Mouse (Mus musculus): Measurements from ENCODE around the gene Dnah17. TPM values are rescaled to one million over a fixed set of nuclear protein-coding genes. Genes with fewer than 3 reads are reported as not detected.

Gene Dnah17
- total and polyA plus RNA-seq, 2 experiments from 2014 or later = 0.16 TPM; not detected in 1

DNA sequence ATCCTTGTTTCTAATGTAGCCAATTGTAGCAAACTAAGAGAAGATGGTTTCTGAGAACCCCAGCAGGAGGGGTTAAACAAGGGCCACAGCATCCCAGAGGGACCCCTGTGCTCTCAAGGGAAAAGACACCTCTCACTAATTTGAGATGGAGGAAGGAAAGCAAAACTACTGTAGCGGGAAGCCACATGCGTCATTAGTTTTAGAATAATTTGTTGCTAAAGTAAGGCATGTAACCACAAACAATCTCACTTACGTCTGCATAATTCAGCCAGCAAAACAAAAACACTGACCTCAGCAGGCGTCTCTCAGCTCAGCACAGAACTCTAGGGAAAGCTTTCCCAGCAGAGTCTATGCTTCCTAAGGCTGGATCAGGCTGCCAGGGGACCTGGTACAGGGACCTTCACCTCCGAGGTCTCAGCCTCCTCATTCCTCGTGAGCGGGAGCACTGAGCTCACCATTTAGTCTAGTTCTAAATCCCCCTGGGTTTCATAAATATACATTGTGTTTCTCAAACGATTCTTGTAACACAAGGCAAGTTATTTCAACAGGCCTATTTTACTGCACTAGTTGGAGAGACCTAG, 26.1 kb upstream of the Dnah17 start:
- Histone ChIP-seq H3K9me3 (ENCODE audit: low read length) (no peaks in the 10 kb centered on the region; the same call in 1 of the 2 replicates), H3K4me2 (ENCODE audit: low read depth, low read length) (no peak overlapping the region), H3K4me1 (ENCODE audit: insufficient read depth, low read length) (no peaks in the 10 kb centered on the region), H3K4me3 (ENCODE audit: low read length) (no peak overlapping the region), H3K27ac (no peak overlapping the region), H3K9ac (replicated peaks; ENCODE audit: low read length) (no peak overlapping the region), H3K27me3 (ENCODE audit: insufficient read depth, low read length) (no peaks in the 10 kb centered on the region), H3K36me3 (ENCODE audit: insufficient read depth, low read length) (no peaks in the 10 kb centered on the region)
- no peak for ATAC-seq
- DNase-seq (ENCODE audit: low spot score) = no peak
- TF ChIP-seq CTCF (IDR thresholded peaks at IDR 0.05; ENCODE audit: low read depth) = no peak
- WGBS = 69% methylated on average over 8 of the region's 8 CpGs

DNA sequence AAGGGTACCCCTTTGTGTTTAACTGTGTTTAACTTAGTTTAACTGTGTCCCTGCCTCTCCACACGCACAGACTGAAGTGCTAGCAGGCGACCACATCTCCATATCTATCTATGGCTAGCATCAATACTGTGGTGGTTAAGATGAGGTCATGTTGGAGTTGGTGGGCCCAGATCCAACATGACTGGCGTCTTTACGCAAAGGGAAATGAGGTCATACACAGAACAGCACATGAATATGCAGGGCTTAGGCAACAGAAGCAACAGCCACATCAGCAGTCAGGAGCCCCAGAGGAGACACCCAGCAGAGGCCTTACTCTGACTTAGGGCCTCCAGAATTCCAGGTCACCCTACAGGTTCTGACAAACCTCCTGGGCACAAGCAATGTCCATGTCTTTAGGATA, 22.5 kb upstream of the Dnah17 start:
- Histone ChIP-seq H3K36me3 (ENCODE audit: insufficient read depth, low read length) (no peaks in the 10 kb centered on the region), H3K27ac (no peak overlapping the region), H3K4me1 (ENCODE audit: insufficient read depth, low read length) (peaks cover 7% of the 10 kb centered on the region; the same call in 1 of the 2 replicates), H3K4me2 (ENCODE audit: low read depth, low read length) (no peak overlapping the region), H3K9me3 (ENCODE audit: low read length) (no peaks in the 10 kb centered on the region; the same call in 1 of the 2 replicates), H3K9ac (replicated peaks; ENCODE audit: low read length) (no peak overlapping the region), H3K27me3 (ENCODE audit: insufficient read depth, low read length) (no peaks in the 10 kb centered on the region), H3K4me3 (ENCODE audit: low read length) (no peak overlapping the region)
- TF ChIP-seq CTCF (IDR thresholded peaks at IDR 0.05; ENCODE audit: low read depth) = no peak
- DNase-seq (ENCODE audit: low spot score) = no peak
- 89% methylated on average over 4 of the region's 4 CpGs for WGBS
- ATAC-seq = no peak

GRCm38 (mm10) chr11:118151423-118152180, 21.2 kb upstream of the Dnah17 start:
- ATAC-seq (no peak), DNase-seq (ENCODE audit: low spot score) (no peak)
- WGBS = 88% methylated on average over 5 of the region's 5 CpGs

DNA sequence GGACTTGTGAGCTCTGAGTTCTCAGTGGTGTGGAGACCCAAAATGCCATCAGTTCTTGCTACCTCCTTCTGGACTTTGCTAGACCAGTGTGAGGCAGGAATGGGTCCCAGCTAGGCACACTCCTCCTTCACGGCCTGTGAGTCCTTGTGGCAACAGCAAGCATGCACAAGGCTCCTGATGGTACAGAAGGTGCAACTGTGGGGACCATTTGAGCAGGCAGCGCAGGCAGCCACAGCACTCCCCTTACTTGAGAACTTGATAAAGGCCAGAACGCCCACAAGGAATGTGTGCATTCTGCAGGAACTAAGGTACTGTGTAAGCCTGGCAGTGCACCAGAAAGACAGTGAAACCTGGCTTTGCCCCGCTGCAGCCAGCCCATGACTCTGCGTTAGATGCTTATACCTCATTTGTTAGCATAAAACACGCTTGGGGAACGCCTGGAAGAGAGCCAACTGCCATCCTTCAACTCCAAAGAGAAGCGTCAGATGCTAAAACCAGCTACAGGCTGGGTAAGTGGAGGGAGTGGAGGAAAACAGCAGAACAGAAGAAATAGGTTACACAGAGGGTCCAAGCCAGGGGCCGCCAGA, 19.8 kb upstream of the Dnah17 start:
- WGBS = 45% methylated on average over 9 of the region's 9 CpGs
- DNase-seq (ENCODE audit: low spot score) (peak; percentile 70), ATAC-seq (no peak)
- Histone ChIP-seq H3K9ac (replicated peaks; ENCODE audit: low read length) (no peak overlapping the region), H3K27me3 (ENCODE audit: insufficient read depth, low read length) (no peaks in the 10 kb centered on the region), H3K4me3 (ENCODE audit: low read length) (no peak overlapping the region), H3K27ac (peak overlapping the region; percentile 45; the same call in 1 of the 2 replicates), H3K9me3 (ENCODE audit: low read length) (no peaks in the 10 kb centered on the region), H3K4me2 (ENCODE audit: low read depth, low read length) (no peak overlapping the region), H3K4me1 (ENCODE audit: insufficient read depth, low read length) (peaks cover 7% of the 10 kb centered on the region; the same call in 1 of the 2 replicates), H3K36me3 (ENCODE audit: insufficient read depth, low read length) (no peaks in the 10 kb centered on the region)
- no peak for TF ChIP-seq CTCF (IDR thresholded peaks at IDR 0.05; ENCODE audit: low read depth)

More at GRCm38 (mm10) chr11:118151423-118152180, 21.2 kb upstream of the Dnah17 start:
- Histone ChIP-seq H3K4me3 (ENCODE audit: low read length) (no peak overlapping the region), H3K9me3 (ENCODE audit: low read length) (no peaks in the 10 kb centered on the region; the same call in 1 of the 2 replicates), H3K27me3 (ENCODE audit: insufficient read depth, low read length) (no peaks in the 10 kb centered on the region), H3K9ac (replicated peaks; ENCODE audit: low read length) (no peak overlapping the region), H3K27ac (0 out of 2 replicates have a peak overlapping the region, but pooled peaks have one; percentile 36), H3K4me2 (ENCODE audit: low read depth, low read length) (no peak overlapping the region), H3K36me3 (ENCODE audit: insufficient read depth, low read length) (no peaks in the 10 kb centered on the region), H3K4me1 (ENCODE audit: insufficient read depth, low read length) (peaks cover 7% of the 10 kb centered on the region; the same call in 1 of the 2 replicates)
- TF ChIP-seq CTCF (IDR thresholded peaks at IDR 0.05; ENCODE audit: low read depth) = peak; percentile 24; the same call in 1 of the 2 replicates

DNA sequence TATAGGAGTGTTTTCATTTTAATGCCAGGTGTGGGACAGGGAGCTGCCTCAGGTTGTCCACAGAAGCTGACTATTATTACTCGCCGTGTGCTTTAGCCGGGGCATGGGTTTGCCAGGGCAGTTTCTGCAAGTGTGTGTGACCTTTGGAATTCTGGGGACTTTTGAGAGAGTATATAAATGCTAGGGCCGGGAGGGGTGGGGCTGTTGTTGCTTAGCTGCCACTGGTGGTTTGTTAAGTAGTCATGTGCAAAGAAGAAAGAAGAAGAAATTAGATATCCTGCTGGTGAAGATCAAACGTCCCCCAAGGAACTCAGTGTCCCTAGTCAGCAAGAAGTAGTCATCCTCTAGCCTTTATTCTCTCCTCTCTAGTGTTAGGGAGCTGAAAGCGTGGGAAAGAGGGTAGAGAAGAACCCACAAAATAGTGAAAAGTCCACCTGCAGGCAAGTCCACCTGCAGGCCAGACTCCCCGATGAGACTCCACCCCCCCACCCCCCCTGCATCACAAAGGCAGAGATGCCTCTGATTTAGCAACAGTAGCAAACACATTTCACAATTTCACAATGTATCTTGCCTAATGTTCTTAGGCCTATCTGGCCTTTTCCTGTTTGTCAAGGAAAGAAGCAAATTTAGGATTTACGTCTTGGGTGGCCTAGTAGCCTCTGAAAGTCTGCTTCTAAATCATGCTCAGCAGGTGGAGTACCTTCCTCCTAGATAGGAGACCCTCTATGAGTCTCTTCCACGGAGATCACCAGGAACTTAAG, 17.6 kb upstream of the Dnah17 start:
- DNase-seq (ENCODE audit: low spot score) (no peak), ATAC-seq (no peak)
- 72% methylated on average over 9 of the region's 9 CpGs for whole genome bisulfite sequencing
- no peak overlapping the region for H3K27ac ChIP-seq
- no peak overlapping the region for H3K4me2 ChIP-seq (ENCODE audit: low read depth, low read length)
- no peak overlapping the region for H3K4me3 ChIP-seq (ENCODE audit: low read length)
- no peak for TF ChIP-seq CTCF (IDR thresholded peaks at IDR 0.05; ENCODE audit: low read depth)
- H3K9me3 ChIP-seq (ENCODE audit: low read length) = no peaks in the 10 kb centered on the region
- no peaks in the 10 kb centered on the region for H3K27me3 ChIP-seq (ENCODE audit: insufficient read depth, low read length)
- no peaks in the 10 kb centered on the region for H3K36me3 ChIP-seq (ENCODE audit: insufficient read depth, low read length)
- H3K4me1 ChIP-seq (ENCODE audit: insufficient read depth, low read length) = peaks cover 7% of the 10 kb centered on the region; the same call in 1 of the 2 replicates
- H3K9ac ChIP-seq (replicated peaks; ENCODE audit: low read length) = no peak overlapping the region

- H3K36me3 ChIP-seq (ENCODE audit: insufficient read depth, low read length) = no peaks in the 10 kb centered on the region
- H3K27ac ChIP-seq = no peak overlapping the region
- no peak for DNase-seq (ENCODE audit: low spot score)
- H3K4me1 ChIP-seq (ENCODE audit: insufficient read depth, low read length) = peaks cover 7% of the 10 kb centered on the region; the same call in 1 of the 2 replicates
- no peak for ATAC-seq
- no peak overlapping the region for H3K4me3 ChIP-seq (ENCODE audit: low read length)
- no peaks in the 10 kb centered on the region for H3K9me3 ChIP-seq (ENCODE audit: low read length)
- H3K9ac ChIP-seq (replicated peaks; ENCODE audit: low read length) = no peak overlapping the region
- no peak overlapping the region for H3K4me2 ChIP-seq (ENCODE audit: low read depth, low read length)
- no peak for TF ChIP-seq CTCF (IDR thresholded peaks at IDR 0.05; ENCODE audit: low read depth)
- WGBS = 93% methylated on average over 10 of the region's 10 CpGs
- H3K27me3 ChIP-seq (ENCODE audit: insufficient read depth, low read length) = no peaks in the 10 kb centered on the region
Observed at GRCm38 (mm10) chr11:118146446-118146845, 16.0 kb upstream of the Dnah17 start.

All from hindbrain, postnatal 0 days (tissue).